Mouse (Mus musculus) lung, postnatal 36 days (tissue): ENCODE measurements at regions not wholly inside any gene's neighbourhood (a gene's known extent, or its start where the extent isn't known, plus 50 kb on each side); places are given as distances from the start of the nearest gene placed in this dataset.

Experiments used
- DNase-seq: peaks from one replicate; pipeline ENCODE4 v3.0.0; 2022; ENCODE audit warnings: mixed read lengths

DNA sequence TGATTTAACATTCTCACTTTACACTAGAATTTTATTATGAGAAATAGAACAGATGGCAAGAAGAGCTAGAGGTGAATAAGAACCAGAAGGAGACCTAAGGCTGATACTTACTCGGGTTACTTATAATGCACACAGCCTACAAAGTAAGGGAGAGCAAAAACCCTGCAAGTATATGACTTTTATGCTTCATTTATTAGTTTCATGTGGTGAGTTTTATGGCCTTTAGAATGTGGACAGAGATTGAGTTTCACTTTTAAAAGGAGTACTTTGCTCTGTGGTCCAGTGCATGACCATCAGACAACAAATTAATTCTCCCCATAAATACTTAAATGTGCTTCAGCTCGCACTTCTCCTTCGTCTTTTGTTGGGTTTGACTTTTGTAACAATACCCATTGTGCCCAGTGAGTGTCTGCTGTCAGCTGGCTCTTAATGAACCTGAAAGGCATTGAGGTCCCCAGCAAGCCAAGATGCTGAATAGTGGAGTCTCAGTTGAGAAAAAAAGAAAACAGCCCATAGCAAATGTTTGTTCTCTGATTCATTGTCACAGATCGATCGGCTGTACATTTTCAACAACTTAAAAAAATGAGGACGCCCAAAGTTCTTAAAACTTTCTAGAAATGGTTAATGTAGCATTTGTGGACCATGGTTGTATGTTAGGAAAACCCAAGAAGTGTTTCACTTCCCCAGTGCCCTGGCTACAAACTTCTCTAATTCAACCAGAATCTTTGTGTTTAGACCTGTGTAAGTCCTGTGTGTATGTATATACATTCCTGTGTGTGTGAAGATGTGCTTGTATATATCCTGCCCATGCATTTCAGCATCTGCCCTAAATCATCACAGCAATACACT lies 194.5 kb downstream of the Gm5426 start:
- peak; percentile 20 for DNase-seq

- peak; percentile 77 for DNase-seq
These were observed 196.4 kb downstream of the Gm5426 start for GRCm38 (mm10) chr10:96332731-96333201.

- DNase-seq: peak; percentile 67
These were observed 196.8 kb downstream of the Gm5426 start for GRCm38 (mm10) chr10:96333224-96333623.

DNA sequence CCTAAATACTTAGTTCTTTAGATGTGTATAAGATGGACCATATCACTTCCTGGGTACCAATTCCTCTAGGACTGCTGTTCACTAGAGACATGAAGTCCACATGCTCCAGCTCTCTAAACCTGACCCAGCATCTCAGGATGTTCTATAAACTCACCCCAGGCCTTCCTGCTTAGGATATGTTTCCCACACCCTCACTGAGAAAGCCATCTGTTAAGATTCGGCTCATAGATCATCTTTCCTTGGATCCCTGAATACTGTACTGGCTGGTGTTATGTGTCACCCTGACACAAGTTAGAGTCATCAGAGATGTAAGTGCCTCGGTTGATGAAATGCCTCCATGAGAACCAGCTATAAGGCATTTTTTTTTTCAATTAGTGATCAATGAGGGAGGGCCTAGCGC lies 199.9 kb downstream of the Gm5426 start:
- DNase-seq: no peak

GRCm38 (mm10) chr10:96337088-96337666 lies 200.8 kb downstream of the Gm5426 start:
- DNase-seq: no peak

GRCm38 (mm10) chr10:96337797-96338608 lies 201.6 kb downstream of the Gm5426 start:
- peak; percentile 85 for DNase-seq

DNA sequence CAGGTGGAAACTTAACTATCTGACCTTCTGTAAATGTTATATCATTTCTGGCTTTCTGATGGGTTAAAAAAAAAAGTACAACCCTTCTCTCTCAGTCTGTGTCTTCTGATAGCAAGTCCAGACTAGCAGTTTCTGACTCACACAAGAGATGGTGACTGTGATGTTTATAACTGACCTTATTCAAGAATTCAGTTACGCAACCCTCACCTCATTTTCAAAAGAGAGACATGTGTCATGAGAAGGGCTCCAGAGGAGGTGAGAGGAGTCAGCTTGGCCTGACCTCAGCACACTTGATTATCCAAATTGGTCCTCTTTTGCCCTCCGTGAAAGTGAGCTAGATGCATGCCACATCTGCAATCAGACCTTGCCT lies 202.2 kb downstream of the Gm5426 start:
- peak; percentile 50 for DNase-seq

DNA sequence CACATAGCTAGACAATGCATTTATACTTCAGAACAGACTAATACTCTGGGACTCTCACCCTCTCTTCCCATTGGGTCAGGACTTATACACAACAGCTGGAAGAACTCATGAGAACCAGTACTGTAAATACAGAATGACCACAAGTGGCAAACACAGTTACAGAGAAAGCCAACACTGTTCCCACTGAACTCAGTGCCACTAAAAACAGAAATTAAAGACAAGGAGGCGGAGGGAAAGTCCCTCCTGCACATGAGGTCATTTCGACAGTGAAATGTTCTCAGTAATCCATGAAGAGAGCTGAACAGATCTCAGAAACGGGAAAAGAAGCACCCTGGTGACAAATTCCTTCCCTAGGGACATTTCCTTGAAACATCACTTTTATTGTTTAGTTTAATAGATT lies 206.1 kb downstream of the Gm5426 start:
- DNase-seq: peak; percentile 55

DNA sequence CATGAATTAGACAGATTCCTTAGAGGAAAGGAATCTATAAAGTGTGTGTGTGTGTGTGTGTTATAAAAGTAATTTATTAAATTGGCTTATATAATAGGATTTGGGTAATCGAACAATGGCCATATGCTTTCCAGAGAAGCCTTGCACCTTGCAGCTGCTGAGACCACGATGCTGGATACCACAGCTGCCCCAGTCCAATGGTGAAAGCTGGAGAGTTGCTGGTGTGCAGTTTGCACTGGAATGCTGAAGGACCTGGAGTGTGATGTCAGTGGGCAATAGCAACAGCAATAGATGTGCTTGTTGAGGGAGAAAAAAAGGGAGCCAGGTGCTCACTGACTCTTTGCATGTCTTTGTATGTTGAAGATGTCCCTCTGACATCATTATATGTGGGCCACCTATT lies 207.3 kb downstream of the Gm5426 start:
- DNase-seq: no peak

DNA sequence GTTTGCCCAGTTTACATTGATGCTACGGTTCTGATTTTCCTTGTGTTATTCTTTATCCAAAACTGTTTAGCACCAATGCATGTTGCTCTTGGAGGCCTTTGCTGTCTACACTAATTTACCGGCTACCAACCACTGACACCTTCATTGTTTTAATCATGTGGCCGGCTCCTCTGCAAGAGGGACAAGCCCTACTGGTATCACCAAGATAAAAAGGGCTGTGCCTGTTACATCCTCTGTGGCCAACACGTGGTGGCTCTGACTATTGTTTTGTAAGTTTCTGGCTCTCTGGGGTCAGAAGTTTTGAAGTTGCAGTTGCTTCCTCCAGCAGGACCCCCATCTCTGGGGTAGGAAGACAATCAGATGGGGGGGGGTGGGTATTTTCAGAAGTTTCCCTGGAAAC lies 214.3 kb downstream of the Gm5426 start:
- no peak for DNase-seq

GRCm38 (mm10) chr10:96351320-96351719 lies 214.9 kb downstream of the Gm5426 start:
- peak; percentile 34 for DNase-seq

DNA sequence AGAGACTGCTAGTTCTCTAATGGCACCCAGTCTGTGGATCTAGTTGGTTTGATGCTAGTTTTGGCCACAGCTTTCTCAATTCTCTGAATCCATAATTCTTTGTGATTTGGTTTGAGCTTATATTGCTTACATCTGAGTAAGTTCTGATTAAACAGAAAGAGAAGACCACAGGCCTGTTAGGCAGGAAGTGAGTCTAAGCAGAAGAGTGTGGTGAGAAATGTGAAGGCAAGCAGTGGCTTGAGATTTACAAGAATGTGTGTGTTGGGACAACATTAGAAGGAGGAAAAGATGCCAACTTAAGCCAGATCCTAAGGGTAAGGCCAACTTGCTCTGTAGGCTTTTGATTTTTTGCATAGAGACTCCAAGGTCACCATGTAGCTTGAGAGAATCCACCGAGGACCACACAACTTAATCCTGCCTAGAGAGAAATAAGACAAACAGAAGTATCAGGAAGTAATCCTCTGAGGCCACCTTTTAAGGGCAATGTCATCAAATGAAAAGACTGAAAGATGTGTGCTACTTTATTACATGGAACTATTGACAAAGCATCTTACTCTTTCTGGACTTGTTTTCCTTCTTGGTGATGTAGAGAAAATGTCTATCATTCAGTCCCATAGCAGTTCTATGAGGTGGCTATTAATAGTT lies 220.7 kb downstream of the Gm5426 start:
- DNase-seq: no peak

DNA sequence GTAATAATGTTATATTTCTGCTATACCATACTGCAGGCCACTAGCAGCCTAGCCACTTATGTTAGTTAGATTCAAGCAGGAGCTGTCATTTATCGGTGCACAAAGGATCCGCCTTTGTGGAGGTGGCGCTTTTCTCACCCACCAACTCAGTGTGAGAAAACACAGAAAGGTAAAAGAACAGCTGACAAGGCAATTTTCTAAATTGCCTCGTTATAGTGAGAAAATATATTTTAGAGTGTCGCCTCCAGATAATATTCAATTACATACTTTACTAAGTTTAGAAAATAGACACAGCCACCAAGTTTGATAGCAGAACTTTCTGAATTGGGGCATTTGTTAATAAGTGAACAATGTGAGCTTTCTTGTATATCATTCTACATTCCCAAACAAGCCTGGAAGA lies 221.2 kb downstream of the Gm5426 start:
- no peak for DNase-seq

- DNase-seq: no peak
These were observed 222.6 kb downstream of the Gm5426 start for GRCm38 (mm10) chr10:96358984-96359383.

DNA sequence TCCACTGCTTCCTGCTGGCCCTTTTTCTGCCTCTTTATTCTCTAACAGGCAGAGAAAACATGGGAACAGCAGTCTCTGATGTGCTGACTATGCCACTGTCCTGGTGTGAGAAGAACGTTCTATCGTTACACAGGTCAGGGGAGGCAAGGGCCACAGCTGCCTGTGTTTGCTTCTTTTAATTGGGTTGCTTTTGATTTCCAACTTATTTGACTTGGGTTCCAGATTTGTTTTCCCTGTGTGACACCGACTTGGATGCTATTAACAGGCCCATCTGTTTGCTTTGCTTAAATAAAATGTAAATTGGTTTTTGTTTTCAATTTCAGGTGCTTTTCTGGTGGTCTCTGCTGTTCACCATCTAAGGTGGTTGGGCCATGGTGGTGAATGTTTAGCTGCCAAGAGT lies 225.8 kb downstream of the Gm5426 start:
- no peak for DNase-seq

GRCm38 (mm10) chr10:96363867-96364266 lies 227.5 kb downstream of the Gm5426 start:
- DNase-seq: no peak

DNA sequence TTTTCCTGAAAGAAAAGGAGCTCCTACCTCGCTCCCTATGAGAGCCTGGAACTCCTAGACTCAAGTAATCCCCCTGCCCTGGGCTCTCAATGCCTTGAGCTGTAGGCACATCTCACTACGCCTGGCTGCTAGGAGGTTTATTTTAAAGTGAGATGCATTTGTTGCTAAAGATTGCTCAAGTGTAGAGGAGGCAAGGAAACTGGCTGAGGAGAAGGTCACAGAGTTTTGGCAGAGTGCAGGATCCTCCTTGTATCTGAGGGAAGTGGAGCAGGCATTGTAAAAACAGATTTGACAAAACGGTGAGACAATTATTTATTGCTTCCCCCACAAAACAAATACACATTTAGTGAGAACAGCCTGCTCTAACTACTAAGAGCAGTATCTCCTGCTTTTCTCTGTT lies 228.7 kb downstream of the Gm5426 start:
- no peak for DNase-seq

DNA sequence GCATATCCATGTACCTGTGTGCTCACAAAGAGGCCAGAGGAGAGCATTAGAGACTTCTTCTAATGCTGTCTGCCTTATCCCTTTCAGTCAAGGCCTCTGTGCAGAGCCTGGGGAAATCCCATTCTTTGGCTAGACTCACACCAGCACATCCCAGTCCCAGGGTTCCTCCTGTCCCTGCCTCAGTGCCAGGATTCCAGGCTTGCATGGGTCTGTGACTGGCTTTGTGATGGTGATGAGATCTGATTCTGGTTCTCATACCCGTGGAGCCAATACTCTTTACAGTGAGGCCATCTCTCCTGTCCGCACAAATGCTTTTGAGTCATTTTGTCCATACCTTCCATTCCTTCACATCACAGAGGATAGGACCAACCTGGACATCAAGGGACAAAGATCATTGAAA lies 230.5 kb downstream of the Gm5426 start:
- DNase-seq: no peak

DNA sequence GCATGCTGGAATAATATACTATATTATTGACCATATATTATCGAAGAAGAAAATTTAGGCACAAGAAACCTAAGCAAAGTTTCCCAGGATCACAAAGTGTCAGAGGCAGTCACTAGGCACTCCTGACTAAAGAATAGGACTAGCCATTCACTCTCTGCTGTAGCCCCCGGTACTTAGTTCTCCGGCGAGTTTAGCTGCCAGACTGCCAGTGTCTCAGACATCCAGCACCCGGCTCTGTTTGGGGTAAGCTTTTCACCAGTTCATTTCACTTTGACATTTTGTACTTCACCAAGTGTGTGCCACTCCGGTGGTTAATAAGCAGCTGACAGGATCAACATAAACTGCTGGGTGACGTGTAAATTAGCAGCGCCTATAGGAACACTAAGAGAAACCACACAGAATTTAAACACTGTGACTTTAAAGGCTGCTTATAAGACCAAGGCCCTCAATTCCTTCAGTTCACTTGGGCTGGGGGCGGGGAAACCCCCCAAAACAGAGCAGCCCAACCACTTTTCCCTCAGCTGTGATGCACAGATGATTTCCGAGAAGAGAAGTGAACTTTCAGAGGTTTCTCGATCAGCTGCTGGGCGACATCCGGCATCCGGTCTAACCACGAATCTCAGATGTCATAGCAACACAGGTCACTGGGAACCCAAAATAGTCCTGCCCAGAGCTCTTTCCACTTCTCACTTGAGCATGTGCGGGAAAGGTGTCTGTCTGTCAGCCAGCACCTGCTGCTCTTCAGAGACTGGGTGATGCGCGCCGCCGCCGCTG lies 234.3 kb downstream of the Gm5426 start:
- peak; percentile 77 for DNase-seq

- DNase-seq: no peak
These were observed 234.9 kb downstream of the Gm5426 start for GRCm38 (mm10) chr10:96371321-96371653.

DNA sequence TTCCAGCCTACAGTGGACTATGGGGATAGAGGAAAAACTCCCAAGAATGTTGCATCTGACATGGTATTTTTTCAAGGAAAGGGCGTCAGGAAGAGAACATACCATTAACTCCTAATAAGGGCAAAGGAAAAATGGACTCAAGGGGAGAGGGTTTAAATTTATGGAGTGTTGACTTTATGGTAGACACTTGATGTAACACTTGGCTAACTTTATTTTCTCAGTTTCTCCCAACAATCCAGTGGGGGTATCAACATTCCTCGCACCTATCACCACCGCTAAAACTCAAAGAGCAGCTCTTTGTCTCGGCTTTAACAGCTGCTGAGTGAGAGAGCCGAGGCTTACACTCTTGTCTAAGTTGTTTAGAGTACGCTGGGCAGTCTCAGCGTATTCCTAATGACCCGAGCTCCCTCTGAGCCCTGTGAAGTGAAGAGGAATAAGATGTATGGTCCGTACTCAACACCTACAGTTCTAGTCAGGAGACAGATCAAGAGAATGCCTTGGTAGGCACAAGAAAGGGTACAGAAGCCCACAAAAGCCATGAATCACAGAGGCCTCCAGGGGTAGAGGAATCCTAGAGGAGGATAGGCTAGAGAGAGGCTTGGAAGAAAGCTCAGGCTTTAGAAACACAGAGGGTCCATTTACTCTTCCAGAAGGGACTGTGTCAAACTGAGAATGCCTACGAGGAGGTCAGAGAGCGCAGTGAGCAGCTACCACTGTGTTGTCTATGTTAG lies 236.4 kb downstream of the Gm5426 start:
- DNase-seq: no peak

DNA sequence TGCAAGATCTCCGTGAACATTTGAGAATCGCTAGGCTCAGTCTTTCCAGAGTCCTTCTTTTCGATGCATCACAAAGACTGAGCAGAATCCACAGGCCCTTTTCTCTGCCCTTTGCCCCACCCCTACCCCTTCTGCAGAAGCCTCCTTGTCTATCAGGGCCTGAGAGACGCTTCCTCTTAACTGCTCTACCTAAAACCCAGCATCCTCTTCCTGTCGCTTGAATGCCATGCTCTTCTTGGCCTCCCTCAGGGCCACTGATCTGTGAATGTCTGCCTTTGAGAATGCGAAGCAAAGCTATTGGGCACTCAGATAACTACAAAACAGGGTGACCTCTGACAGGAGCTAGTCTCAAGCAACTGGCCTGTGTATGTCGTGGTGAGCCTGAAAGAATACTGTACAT lies 237.1 kb downstream of the Gm5426 start:
- DNase-seq: peak; percentile 39
